Mouse (Mus musculus): ENCODE results near the gene Prss8.
A peak's percentile ranks its signal among the peaks of the same experiment; 100 is the strongest.

- TF ChIP-seq MYOD1 (IDR thresholded peaks at IDR 0.05; ENCODE audit: control insufficient read depth, insufficient read length, low read depth), result peak; percentile 90
- no peak for TF ChIP-seq CTCF (IDR thresholded peaks at IDR 0.05; ENCODE audit: control insufficient read depth, insufficient read depth, insufficient read length)
- TF ChIP-seq USF1 (IDR thresholded peaks at IDR 0.05; ENCODE audit: low read depth), result peak; percentile 56
- peak; percentile 84 for TF ChIP-seq MAX (IDR thresholded peaks at IDR 0.05)
- TF ChIP-seq MYOG (IDR thresholded peaks at IDR 0.05; ENCODE audit: control insufficient read depth, extremely low read depth, insufficient read length), result no peak
- TF ChIP-seq CEBPB (IDR thresholded peaks at IDR 0.05; ENCODE audit: low read depth), result no peak
These were observed 2.5 kb upstream of the Prss8 start for GRCm38 (mm10) chr7:127932273-127933031.
